Mouse (Mus musculus) liver, embryonic 12.5 days (tissue): ENCODE measurements around the gene Trio. TPM values are rescaled to one million over a fixed set of nuclear protein-coding genes. Genes with fewer than 3 reads are reported as not detected.
A peak's percentile ranks its signal among the peaks of the same experiment; 100 is the strongest.

ENCODE experiments used
- ATAC-seq: fragments of 200-750 bp; cut with Nextera tagmentation; 2 replicates; pipeline ENCODE4 v1.8.0; 2017; ENCODE audit warnings: moderate number of reproducible peaks, mild to moderate bottlenecking, moderate library complexity
- H3K27ac ChIP-seq: fragments of 300-500 bp; sonication (generic); 2 replicates; pipeline ENCODE4 v1.5.1; 2016; ENCODE audit warnings: mild to moderate bottlenecking
- H3K27me3 ChIP-seq: fragments of 300-500 bp; sonication (generic); replicated peaks from 2 replicates; pipeline ENCODE4 v1.6.1; 2016; ENCODE audit warnings: mild to moderate bottlenecking, moderate library complexity
- H3K36me3 ChIP-seq: fragments of 300-500 bp; sonication (generic); 2 replicates; pipeline ENCODE4 v1.6.1; 2016; ENCODE audit warnings: mild to moderate bottlenecking, moderate library complexity
- H3K4me1 ChIP-seq: fragments of 300-500 bp; sonication (generic); 2 replicates; pipeline ENCODE4 v1.6.1; 2016
- H3K4me2 ChIP-seq: fragments of 300-500 bp; sonication (generic); 2 replicates; pipeline ENCODE4 v1.6.1; 2016; ENCODE audit warnings: mild to moderate bottlenecking, moderate library complexity
- H3K4me3 ChIP-seq: fragments of 300-500 bp; sonication (generic); 2 replicates; pipeline ENCODE4 v1.5.1; 2016; ENCODE audit warnings: mild to moderate bottlenecking, moderate library complexity
- H3K9ac ChIP-seq: fragments of 300-500 bp; sonication (generic); 2 replicates; pipeline ENCODE4 v1.6.1; 2016; ENCODE audit warnings: mild to moderate bottlenecking, moderate library complexity
- H3K9me3 ChIP-seq: fragments of 300-500 bp; sonication (generic); replicated peaks from 2 replicates; pipeline ENCODE4 v1.6.1; 2016; ENCODE audit warnings: mild to moderate bottlenecking, moderate library complexity
- WGBS: fragments of 180-500 bp; shearing (Covaris S2); methylation state at CpG from one replicate; pipeline ENCODE4 v1.1.7; 2016; ENCODE audit not compliant: insufficient replicate concordance; 5-methylcytosine and 5-hydroxymethylcytosine counted together
- polyA plus RNA-seq: library from polyadenylated mRNA; unstranded; fragments of >200 nt; fragmentation: Nextera tagmentation; extraction: Ambion mirVana; gene quantifications from 2 replicates; pipeline ENCODE4 v1.2.1, GENCODE M21; 2016

Trio gene
- polyA plus RNA-seq, 1 experiment from 2014 or later = 5.6 TPM

DNA sequence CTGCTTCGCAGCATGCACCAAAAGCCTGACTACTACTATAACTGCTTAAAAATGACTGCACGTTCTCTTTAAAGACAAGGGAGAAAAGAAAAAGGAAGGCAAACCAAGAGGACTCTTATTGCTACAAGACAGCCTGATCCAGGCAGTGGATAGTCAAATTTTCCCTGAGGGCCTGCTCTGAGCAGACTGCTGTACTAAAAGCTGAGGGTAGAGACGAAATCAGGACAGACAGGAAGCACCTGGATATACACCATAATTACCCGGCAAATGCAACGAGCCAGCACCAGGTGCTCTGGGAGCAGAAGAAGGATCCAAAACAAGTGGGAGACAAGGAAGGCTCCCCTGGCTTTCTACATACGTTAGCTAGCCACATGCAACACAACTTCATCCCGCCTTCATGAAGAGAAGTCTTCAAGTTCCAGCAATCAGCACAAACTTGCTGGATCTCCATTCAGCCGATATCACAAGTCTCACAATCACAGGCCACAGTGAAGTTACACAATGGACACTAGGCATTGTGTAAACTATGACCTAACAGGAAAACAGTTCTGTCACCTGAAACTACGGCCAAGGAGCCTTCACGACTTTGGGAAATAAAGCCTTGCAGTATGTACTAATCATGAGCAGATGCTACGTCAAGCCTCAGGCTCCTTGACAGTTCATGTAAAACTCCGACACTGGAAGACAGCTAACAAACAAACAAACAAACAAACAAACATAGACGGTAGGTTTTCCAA lies 43.7 kb downstream of the Trio start:
- ATAC-seq = no peak
- Histone ChIP-seq H3K4me2 (no peak overlapping the region), H3K36me3 (no peaks in the 10 kb centered on the region), H3K27me3 (no peaks in the 10 kb centered on the region), H3K4me3 (no peak overlapping the region), H3K9me3 (no peaks in the 10 kb centered on the region), H3K4me1 (peaks cover 19% of the 10 kb centered on the region), H3K9ac (no peak overlapping the region), H3K27ac (no peak overlapping the region)
- WGBS = 54% methylated on average over 13 of the region's 13 CpGs

DNA sequence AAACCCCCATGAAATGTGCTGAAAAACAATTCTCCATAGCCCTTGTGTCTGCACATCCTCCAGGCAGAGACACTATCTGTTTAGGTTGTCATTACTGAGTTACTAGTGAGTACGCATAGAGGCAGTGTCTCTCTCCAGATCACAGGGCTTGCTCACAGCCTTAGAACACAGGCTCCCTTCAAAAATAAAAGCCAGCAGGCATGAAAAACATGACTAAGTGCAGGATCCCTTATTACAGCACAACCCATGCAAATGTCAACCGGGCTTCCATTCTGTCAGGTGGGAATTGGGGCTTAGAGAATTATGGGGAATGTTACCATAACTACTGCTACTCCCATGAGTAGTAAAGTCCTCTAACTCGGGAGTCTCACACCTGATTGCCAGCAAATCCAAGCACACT lies 44.4 kb downstream of the Trio start:
- no peaks in the 10 kb centered on the region for H3K36me3 ChIP-seq
- H3K4me2 ChIP-seq = no peak overlapping the region
- no peaks in the 10 kb centered on the region for H3K9me3 ChIP-seq
- no peak overlapping the region for H3K4me3 ChIP-seq
- no peaks in the 10 kb centered on the region for H3K27me3 ChIP-seq
- 45% methylated on average over 3 of the region's 3 CpGs for WGBS
- H3K9ac ChIP-seq = no peak overlapping the region
- H3K4me1 ChIP-seq = peaks cover 20% of the 10 kb centered on the region
- ATAC-seq = no peak
- H3K27ac ChIP-seq = no peak overlapping the region

DNA sequence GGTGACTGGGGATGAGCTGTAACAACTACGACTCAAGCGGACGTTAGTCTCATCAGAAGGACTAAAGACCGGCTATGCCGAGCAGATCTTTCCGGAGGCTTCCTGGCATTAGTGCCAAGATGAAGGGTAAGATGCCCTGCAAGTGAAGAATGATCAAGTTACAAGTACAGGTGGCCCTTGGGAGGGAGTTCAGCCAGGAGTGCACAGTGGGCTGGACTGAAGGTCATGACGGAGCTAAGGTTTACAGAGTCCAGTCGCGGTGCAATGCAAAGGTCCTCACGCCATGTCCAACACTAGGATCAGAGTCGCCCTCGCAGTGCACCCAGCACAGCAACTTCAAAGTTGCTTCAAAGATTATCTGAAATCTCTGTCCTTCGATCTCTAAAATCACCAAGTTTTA lies 45.2 kb downstream of the Trio start:
- Histone ChIP-seq H3K9ac (no peak overlapping the region), H3K4me2 (no peak overlapping the region), H3K4me3 (no peak overlapping the region), H3K36me3 (no peaks in the 10 kb centered on the region), H3K27ac (no peak overlapping the region), H3K27me3 (no peaks in the 10 kb centered on the region), H3K4me1 (peaks cover 20% of the 10 kb centered on the region), H3K9me3 (0 out of 2 replicates have a peak, but pooled peaks cover 3% of the 10 kb centered on the region)
- ATAC-seq = no peak
- WGBS = 81% methylated on average over 13 of the region's 13 CpGs

DNA sequence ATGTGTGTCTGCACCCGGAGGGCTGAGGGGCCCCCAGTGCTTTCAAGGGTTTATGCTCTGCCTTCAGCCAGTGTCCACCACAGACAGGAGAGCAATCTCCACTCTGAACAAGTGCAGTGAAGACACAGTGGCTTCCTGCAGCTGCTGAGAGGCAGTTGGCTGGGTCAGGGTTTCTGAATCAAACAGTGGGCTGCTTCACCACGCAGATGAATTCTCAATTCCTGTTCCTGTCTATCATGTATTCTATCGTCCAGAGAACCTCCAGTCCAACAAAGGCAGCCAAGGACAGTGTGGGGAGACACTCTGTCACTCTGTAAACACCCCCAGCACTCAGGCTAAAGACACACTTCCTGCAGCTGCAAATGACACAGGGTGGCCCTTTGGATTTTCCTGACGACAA lies 48.7 kb downstream of the Trio start:
- Histone ChIP-seq H3K9ac (no peak overlapping the region), H3K27ac (no peak overlapping the region), H3K4me3 (no peak overlapping the region), H3K36me3 (no peaks in the 10 kb centered on the region), H3K4me2 (no peak overlapping the region), H3K4me1 (peaks cover 13% of the 10 kb centered on the region; the same call in 1 of the 2 replicates), H3K9me3 (0 out of 2 replicates have a peak, but pooled peaks cover 3% of the 10 kb centered on the region), H3K27me3 (no peaks in the 10 kb centered on the region)
- WGBS = 32% methylated on average over 4 of the region's 4 CpGs
- no peak for ATAC-seq

DNA sequence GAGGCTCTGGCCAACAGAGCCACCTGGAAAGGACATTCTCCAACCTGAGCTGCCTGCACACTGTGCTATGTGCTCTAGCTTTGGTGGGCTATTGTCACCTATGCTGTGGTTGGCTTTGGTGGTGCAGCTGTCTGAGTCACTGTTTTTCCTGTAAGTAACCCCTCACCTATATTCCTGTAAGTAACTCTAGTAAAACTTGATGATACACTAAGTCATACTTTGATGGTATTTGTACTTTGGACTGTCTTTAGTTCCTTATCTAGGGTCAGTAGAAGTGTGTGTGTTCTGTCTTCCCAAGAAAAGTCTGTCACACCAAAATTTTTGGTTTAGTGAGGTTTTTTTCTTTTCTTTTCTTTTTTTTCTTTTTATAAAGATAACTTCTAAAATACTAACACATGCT lies 49.3 kb downstream of the Trio start:
- Histone ChIP-seq H3K27ac (no peak overlapping the region), H3K4me3 (no peak overlapping the region), H3K36me3 (no peaks in the 10 kb centered on the region), H3K9me3 (0 out of 2 replicates have a peak, but pooled peaks cover 3% of the 10 kb centered on the region), H3K27me3 (no peaks in the 10 kb centered on the region), H3K4me2 (no peak overlapping the region), H3K4me1 (peaks cover 13% of the 10 kb centered on the region; the same call in 1 of the 2 replicates), H3K9ac (no peak overlapping the region)
- ATAC-seq = no peak

DNA sequence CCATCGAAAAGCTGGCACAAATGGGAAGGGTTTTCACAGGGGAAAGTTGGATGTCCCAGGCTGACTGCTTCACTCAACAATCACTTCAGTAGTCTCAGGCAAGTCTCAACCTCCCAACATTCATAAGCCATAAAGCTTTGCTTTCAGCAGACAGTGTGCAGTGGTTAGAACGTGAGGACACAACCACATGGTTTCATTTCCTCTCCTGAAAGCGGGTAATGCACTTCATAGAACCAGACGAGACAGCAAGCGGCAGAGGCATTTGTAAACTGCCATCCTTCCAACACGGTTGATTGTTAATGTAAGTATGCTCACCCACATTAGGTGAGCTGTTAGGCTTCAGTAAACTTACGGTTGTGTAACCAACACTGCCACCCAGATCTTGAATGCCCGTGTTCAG lies 51.0 kb downstream of the Trio start:
- WGBS = 74% methylated on average over 8 of the region's 8 CpGs
- H3K27ac ChIP-seq = no peak overlapping the region

DNA sequence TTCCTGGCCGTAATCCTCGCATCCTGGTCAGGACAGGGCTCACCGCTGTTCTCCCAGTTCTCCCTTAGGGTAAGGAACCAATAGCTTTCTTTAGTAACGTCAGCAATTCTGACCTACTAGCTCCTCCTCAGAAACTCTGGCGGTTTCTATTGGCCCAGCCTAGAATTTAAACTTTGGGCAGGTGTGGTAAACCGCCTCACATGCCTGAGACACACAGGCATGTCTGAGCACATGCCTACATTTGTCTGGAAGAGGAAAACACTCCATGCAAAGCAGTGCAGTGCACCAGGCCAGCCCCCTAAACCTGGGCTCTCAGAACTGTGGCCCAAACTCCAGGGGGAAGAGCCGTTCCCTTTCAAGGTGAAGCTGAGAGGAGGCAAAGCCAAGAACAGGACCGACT lies 57.5 kb downstream of the Trio start:
- Histone ChIP-seq H3K4me1 (peaks cover 14% of the 10 kb centered on the region; the same call in 1 of the 2 replicates), H3K36me3 (no peaks in the 10 kb centered on the region), H3K27me3 (no peaks in the 10 kb centered on the region), H3K4me2 (no peak overlapping the region), H3K9me3 (no peaks in the 10 kb centered on the region), H3K27ac (no peak overlapping the region), H3K9ac (no peak overlapping the region), H3K4me3 (no peak overlapping the region)
- WGBS = 75% methylated on average over 8 of the region's 8 CpGs
- ATAC-seq = no peak

More for the DNA sequence above, 51.0 kb downstream of the Trio start:
- Histone ChIP-seq H3K27me3 (no peaks in the 10 kb centered on the region), H3K4me3 (no peak overlapping the region), H3K4me2 (no peak overlapping the region), H3K9ac (no peak overlapping the region), H3K36me3 (no peaks in the 10 kb centered on the region), H3K4me1 (0 out of 2 replicates have a peak, but pooled peaks cover 3% of the 10 kb centered on the region), H3K9me3 (0 out of 2 replicates have a peak, but pooled peaks cover 3% of the 10 kb centered on the region)
- no peak for ATAC-seq

DNA sequence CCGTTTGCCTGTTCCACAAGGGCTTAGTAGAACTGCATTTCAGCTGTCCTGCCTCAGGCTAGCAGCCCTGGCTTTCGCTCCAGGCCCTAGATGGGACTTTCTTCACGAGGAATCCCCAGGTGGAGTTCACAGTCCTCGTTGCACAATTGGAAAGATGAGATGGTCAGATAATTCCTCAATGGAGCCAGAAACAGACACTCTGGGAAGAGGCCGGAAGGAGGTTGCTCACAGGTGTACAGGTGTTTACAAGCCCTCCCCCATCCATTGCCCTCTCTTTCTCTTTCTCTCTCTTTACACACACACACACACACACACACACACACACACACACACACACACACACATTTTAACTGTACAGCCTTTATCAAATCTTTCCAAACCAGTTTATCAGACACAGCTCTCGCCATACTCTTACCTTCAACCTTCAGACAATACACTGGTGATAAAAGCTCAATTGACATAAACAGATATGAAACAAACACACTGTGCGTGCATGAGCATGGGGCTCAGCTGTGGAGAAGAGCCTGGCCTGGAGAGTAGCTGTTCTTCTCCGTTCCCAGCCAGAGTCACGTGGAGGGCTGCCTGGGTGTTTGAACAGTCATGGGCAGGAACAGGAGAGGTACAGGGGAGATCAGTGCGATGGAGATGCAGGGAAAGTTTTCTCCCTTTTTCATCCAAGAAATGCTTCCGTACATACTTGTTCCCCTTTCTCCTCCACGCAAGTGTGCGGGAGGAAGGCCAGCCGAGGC lies 58.3 kb downstream of the Trio start:
- H3K27ac ChIP-seq = no peak overlapping the region
- no peak overlapping the region for H3K9ac ChIP-seq
- H3K36me3 ChIP-seq = no peaks in the 10 kb centered on the region
- H3K9me3 ChIP-seq = no peaks in the 10 kb centered on the region
- no peak overlapping the region for H3K4me2 ChIP-seq
- peaks cover 14% of the 10 kb centered on the region; the same call in 1 of the 2 replicates for H3K4me1 ChIP-seq
- WGBS = 59% methylated on average over 14 of the region's 14 CpGs
- peak; percentile 54; the same call in 1 of the 2 replicates for ATAC-seq
- no peaks in the 10 kb centered on the region for H3K27me3 ChIP-seq
- no peak overlapping the region for H3K4me3 ChIP-seq

DNA sequence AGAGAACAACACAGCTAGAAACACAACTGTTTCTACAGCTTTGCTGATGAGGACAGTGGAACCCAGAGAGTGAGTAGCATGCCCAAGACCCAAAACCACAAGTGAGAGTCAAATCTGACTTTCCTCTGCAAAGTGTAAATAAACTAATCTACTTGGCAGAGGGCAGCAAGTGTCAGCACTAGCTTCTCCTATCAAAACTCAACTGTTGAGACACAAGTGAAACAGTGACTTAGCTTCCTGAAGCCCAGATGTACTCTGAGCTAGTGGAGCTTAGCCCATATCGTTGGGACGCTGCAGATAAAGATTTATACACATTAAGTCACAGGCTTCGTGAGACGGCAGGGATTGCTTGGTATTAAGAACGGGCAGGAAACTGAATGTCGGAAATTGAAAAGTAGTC lies 60.8 kb downstream of the Trio start:
- H3K9me3 ChIP-seq = no peaks in the 10 kb centered on the region
- H3K36me3 ChIP-seq = no peaks in the 10 kb centered on the region
- peaks cover 31% of the 10 kb centered on the region; the same call in 1 of the 2 replicates for H3K4me1 ChIP-seq
- WGBS = 26% methylated on average over 6 of the region's 6 CpGs
- no peaks in the 10 kb centered on the region for H3K27me3 ChIP-seq
- no peak overlapping the region for H3K4me3 ChIP-seq
- H3K9ac ChIP-seq = no peak overlapping the region
- H3K4me2 ChIP-seq = no peak overlapping the region
- ATAC-seq = no peak
- H3K27ac ChIP-seq = no peak overlapping the region

DNA sequence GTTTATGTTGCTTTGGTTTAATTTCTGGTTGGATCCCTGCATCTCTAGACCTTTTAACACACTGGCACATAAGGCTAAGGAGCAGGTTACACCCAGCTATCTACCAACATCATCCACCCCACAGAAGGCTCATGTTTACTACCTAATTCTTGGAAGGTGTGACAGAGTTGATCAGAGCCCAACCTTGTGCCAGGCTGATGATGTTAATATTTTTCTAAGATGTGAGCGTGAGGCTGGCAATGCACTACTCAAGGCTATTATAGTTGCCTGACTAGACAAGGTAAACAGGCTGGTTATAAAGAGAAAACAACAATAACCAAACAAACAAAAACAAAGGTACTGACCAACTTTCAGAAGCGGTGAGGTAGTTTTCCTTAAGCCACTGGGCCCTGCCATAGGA lies 62.1 kb downstream of the Trio start:
- no peak for ATAC-seq
- Histone ChIP-seq H3K9ac (no peak overlapping the region), H3K4me2 (no peak overlapping the region), H3K4me3 (no peak overlapping the region), H3K4me1 (peaks cover 34% of the 10 kb centered on the region; the same call in 1 of the 2 replicates), H3K36me3 (no peaks in the 10 kb centered on the region), H3K27ac (no peak overlapping the region), H3K9me3 (no peaks in the 10 kb centered on the region), H3K27me3 (no peaks in the 10 kb centered on the region)
- 81% methylated on average over 2 of the region's 2 CpGs for WGBS

DNA sequence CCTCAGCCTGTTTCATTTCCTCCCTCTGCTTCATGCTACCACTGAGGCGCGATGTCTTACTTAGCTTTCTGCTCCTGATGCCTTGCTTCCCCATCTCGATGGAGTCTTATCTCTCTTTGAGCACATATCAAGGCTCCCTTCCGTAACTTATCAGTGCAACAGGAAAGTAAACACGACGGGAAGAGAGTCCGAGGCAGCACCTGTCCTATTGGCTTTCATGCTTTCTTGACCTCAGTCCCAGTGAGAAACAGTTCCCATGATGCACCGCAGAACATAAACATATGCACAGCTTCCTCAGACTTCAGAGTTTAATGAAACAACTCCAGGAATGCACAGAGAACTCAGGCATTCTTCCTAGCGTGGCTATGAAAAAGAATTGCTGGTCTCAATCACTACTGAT lies 65.0 kb downstream of the Trio start:
- H3K36me3 ChIP-seq = no peaks in the 10 kb centered on the region
- no peak overlapping the region for H3K27ac ChIP-seq
- no peak overlapping the region for H3K4me3 ChIP-seq
- no peak for ATAC-seq
- H3K27me3 ChIP-seq = no peaks in the 10 kb centered on the region
- 22% methylated on average over 9 of the region's 9 CpGs for WGBS
- no peaks in the 10 kb centered on the region for H3K9me3 ChIP-seq
- peaks cover 29% of the 10 kb centered on the region; the same call in 1 of the 2 replicates for H3K4me1 ChIP-seq
- no peak overlapping the region for H3K9ac ChIP-seq
- H3K4me2 ChIP-seq = no peak overlapping the region

DNA sequence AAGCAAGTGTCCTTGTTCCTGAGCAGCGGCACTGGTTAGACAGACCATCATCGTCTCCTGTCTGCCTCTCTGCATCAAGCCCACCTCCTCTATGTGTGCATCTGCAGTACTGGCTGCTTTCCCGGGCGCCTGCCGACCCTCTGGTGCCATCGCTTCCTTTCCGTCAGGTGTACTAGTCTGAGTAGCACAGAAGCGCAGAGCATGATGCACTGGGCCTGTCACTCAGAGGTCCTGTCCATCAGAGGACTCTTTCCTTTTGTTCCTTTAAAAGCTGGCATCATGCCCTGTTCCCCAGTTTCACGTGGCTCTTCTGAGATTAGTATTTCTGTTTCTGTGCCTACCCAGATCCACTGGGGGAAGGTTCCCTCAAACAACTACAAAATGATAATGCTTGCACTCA lies 67.8 kb downstream of the Trio start:
- H3K4me3 ChIP-seq = no peak overlapping the region
- no peak overlapping the region for H3K9ac ChIP-seq
- no peak overlapping the region for H3K27ac ChIP-seq
- peaks cover 21% of the 10 kb centered on the region; the same call in 1 of the 2 replicates for H3K4me1 ChIP-seq
- no peaks in the 10 kb centered on the region for H3K9me3 ChIP-seq
- H3K27me3 ChIP-seq = no peaks in the 10 kb centered on the region
- no peak overlapping the region for H3K4me2 ChIP-seq
- H3K36me3 ChIP-seq = no peaks in the 10 kb centered on the region
- 78% methylated on average over 9 of the region's 9 CpGs for WGBS
- no peak for ATAC-seq
